Mouse (Mus musculus): ENCODE results near the gene Shisa6. TPM values are rescaled to one million over a fixed set of nuclear protein-coding genes. Genes with fewer than 3 reads are reported as not detected.
"Not testable (repeated sequence)": the region's sequence is repeated elsewhere in the genome, so short reads cannot be mapped to it uniquely, and the experiment has no call there.

The Shisa6 gene
- polyA plus RNA-seq, 1 experiment from 2014 or later = 0.37 TPM

DNA sequence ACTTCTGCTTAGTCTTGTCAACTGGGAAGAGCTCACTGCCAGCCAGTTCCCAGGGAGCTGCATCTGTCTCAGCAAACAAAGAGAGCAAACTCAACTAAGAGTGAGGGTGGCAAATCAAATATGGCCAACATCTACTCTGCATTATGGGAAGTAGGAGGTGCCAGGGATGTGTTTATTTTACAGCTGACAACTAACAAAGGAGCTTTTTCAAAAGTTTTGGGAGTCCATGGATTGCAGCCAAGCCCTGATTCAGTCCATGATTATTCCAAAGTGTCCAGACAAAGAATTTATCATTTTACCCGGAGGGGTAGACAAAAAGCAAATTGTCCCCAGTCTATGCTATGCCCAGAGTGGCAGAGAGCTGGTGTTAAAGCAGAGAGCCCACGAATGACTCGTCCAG, 107.5 kb downstream of the Shisa6 start:
- no peak for TF ChIP-seq CTCF (IDR thresholded peaks at IDR 0.05; ENCODE audit: low read depth)
- H3K4me3 ChIP-seq (replicated peaks; ENCODE audit: low read depth, low read length) = no peak overlapping the region
- no peak overlapping the region for H3K27ac ChIP-seq
- 62% methylated on average over 3 of the region's 3 CpGs for whole genome bisulfite sequencing
- H3K27me3 ChIP-seq (ENCODE audit: insufficient read depth, low read length) = no peaks in the 10 kb centered on the region
- H3K9me3 ChIP-seq (replicated peaks; ENCODE audit: low read length) = no peaks in the 10 kb centered on the region
- ATAC-seq (replicated peaks; ENCODE audit: low FRiP score, low read depth) (no peak), DNase-seq (ENCODE audit: low spot score) (no peak)
- H3K4me1 ChIP-seq (replicated peaks; ENCODE audit: insufficient read depth, low read length) = no peaks in the 10 kb centered on the region
- H3K36me3 ChIP-seq (ENCODE audit: insufficient read depth, low read length) = no peaks in the 10 kb centered on the region
- H3K4me2 ChIP-seq (ENCODE audit: low read length) = no peak overlapping the region
- no peak overlapping the region for H3K9ac ChIP-seq (ENCODE audit: low read depth, low read length)

DNA sequence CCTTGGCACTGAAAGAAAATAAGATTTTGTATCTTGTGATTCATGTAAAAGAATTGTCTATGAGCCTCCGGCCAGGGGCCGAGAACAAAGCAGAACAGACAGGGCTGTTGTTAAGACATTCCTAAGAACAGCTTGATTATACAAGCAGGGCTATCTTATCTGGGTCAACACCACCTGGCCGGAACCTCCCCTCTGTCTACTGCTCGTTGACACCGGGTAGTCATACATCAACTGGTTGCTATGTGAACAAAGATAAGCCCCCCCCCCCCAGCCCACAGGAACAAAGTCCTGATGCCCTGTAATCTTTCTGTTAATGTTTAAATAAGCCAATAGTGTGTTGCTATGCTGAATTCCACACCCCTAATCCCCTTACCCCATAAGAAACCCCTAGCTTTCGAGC, 117.0 kb downstream of the Shisa6 start:
- 79% methylated on average over 6 of the region's 6 CpGs for WGBS
- not testable (repeated sequence) for H3K27ac ChIP-seq; H3K27me3 ChIP-seq (ENCODE audit: insufficient read depth, low read length); H3K9ac ChIP-seq (ENCODE audit: low read depth, low read length); H3K4me1 ChIP-seq (replicated peaks; ENCODE audit: insufficient read depth, low read length); DNase-seq (ENCODE audit: low spot score); H3K4me3 ChIP-seq (replicated peaks; ENCODE audit: low read depth, low read length); H3K36me3 ChIP-seq (ENCODE audit: insufficient read depth, low read length); ATAC-seq (replicated peaks; ENCODE audit: low FRiP score, low read depth); H3K9me3 ChIP-seq (replicated peaks; ENCODE audit: low read length); H3K4me2 ChIP-seq (ENCODE audit: low read length)

DNA sequence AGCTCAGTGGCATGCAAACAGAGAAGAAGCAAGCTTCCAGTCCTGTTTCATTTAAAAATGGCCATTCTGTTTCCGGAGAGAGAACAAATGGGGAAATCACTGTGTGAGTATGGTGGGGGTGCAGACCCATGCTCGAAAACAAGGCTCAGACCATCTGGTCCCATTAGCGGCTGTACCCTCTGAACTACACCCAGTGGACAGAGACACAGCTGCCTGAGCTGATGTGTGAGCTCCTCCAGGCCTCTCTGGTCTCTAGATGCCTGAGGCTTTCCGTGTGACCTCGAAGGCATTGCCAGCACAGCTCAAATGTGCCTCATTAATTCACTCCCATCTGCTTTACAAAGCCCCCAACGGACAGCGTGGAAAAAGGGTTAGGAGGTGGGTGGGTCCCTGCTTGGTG, 125.7 kb downstream of the Shisa6 start:
- DNase-seq (ENCODE audit: low spot score) = no peak
- Histone ChIP-seq H3K4me3 (replicated peaks; ENCODE audit: low read depth, low read length) (no peak overlapping the region), H3K36me3 (ENCODE audit: insufficient read depth, low read length) (no peaks in the 10 kb centered on the region), H3K9ac (ENCODE audit: low read depth, low read length) (no peak overlapping the region), H3K9me3 (replicated peaks; ENCODE audit: low read length) (no peaks in the 10 kb centered on the region), H3K27me3 (ENCODE audit: insufficient read depth, low read length) (no peaks in the 10 kb centered on the region), H3K4me2 (ENCODE audit: low read length) (no peak overlapping the region), H3K4me1 (replicated peaks; ENCODE audit: insufficient read depth, low read length) (no peaks in the 10 kb centered on the region), H3K27ac (no peak overlapping the region)
- no peak for TF ChIP-seq CTCF (IDR thresholded peaks at IDR 0.05; ENCODE audit: low read depth)
- WGBS = 38% methylated on average over 7 of the region's 7 CpGs
- no peak for ATAC-seq (replicated peaks; ENCODE audit: low FRiP score, low read depth)

DNA sequence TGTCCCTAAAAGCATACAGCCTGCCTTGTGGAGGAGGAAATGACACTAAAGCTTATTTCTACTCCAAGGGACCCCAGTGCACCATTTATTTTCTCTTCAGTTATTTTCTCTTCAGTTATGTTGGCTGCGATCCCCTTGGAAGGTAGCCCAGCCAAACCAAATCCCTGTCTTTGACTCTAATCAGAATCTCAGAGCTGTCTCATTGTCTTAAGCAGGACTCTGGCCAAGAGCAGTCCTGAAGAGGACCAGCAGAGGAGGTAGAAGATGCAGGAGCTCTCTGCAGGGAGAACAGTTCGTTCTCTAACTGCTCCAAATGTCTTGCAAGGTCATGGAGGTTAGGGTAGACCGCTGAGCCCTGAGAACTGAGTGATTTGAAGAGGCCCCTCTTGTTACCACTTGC, 138.2 kb downstream of the Shisa6 start:
- ATAC-seq (replicated peaks; ENCODE audit: low FRiP score, low read depth) (no peak), DNase-seq (ENCODE audit: low spot score) (peak; percentile 28)
- Histone ChIP-seq H3K9ac (ENCODE audit: low read depth, low read length) (no peak overlapping the region), H3K27me3 (ENCODE audit: insufficient read depth, low read length) (no peaks in the 10 kb centered on the region), H3K4me3 (replicated peaks; ENCODE audit: low read depth, low read length) (no peak overlapping the region), H3K27ac (no peak overlapping the region), H3K9me3 (replicated peaks; ENCODE audit: low read length) (no peaks in the 10 kb centered on the region), H3K4me2 (ENCODE audit: low read length) (no peak overlapping the region), H3K4me1 (replicated peaks; ENCODE audit: insufficient read depth, low read length) (no peaks in the 10 kb centered on the region), H3K36me3 (ENCODE audit: insufficient read depth, low read length) (no peaks in the 10 kb centered on the region)
- 49% methylated on average over 3 of the region's 3 CpGs for WGBS
- no peak for TF ChIP-seq CTCF (IDR thresholded peaks at IDR 0.05; ENCODE audit: low read depth)

DNA sequence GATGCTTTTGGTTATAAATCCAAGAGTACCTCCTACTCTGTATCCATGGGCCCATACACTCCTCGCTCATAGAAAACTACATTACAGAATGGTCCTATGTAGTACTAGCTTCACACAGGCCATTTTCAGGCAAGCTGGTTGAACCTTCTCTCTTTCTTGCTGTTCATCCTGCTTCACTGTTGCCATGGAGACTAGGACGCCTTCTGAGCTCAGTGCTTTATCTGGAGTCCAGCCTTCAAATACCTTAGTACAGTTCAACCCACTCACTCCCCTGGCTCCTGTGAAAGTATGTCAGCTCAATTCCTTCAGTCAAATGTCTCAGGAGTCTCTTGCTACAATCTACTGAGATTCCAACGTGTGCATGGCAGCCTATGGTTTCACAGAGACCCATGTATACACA, 154.0 kb downstream of the Shisa6 start:
- 77% methylated on average over 3 of the region's 3 CpGs for WGBS
- TF ChIP-seq CTCF (IDR thresholded peaks at IDR 0.05; ENCODE audit: low read depth) = no peak
- no peak for ATAC-seq (replicated peaks; ENCODE audit: low FRiP score, low read depth)

DNA sequence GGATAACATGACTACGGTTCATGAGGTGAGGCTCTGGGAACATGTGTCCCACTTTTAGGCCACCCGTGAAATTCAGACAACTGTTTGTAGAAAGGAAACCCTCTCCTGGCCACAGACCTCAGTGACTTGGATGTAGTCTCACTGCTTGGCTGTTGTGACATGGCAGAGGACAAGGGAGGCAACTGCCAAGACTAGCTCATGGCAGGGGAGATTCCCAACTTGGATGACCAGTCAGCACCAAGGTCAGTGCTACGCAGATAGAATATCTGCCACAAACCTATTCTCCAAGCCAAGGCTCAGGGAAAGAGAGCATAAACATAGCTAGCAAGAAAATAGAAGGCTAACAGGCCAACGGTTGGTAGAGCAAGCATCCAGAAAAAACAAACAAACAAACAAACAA, 156.0 kb downstream of the Shisa6 start:
- H3K9ac ChIP-seq (ENCODE audit: low read depth, low read length) = no peak overlapping the region
- no peaks in the 10 kb centered on the region for H3K27me3 ChIP-seq (ENCODE audit: insufficient read depth, low read length)
- H3K9me3 ChIP-seq (replicated peaks; ENCODE audit: low read length) = no peaks in the 10 kb centered on the region
- H3K36me3 ChIP-seq (ENCODE audit: insufficient read depth, low read length) = no peaks in the 10 kb centered on the region
- DNase-seq (ENCODE audit: low spot score) (no peak), ATAC-seq (replicated peaks; ENCODE audit: low FRiP score, low read depth) (no peak)
- no peak overlapping the region for H3K27ac ChIP-seq
- H3K4me1 ChIP-seq (replicated peaks; ENCODE audit: insufficient read depth, low read length) = no peaks in the 10 kb centered on the region
- no peak overlapping the region for H3K4me3 ChIP-seq (replicated peaks; ENCODE audit: low read depth, low read length)
- TF ChIP-seq CTCF (IDR thresholded peaks at IDR 0.05; ENCODE audit: low read depth) = no peak
- no peak overlapping the region for H3K4me2 ChIP-seq (ENCODE audit: low read length)
- WGBS = 80% methylated on average over 4 of the region's 4 CpGs

More for the DNA sequence above, 154.0 kb downstream of the Shisa6 start:
- Histone ChIP-seq H3K4me2 (ENCODE audit: low read length) (no peak overlapping the region), H3K4me1 (replicated peaks; ENCODE audit: insufficient read depth, low read length) (no peaks in the 10 kb centered on the region), H3K36me3 (ENCODE audit: insufficient read depth, low read length) (no peaks in the 10 kb centered on the region), H3K9ac (ENCODE audit: low read depth, low read length) (no peak overlapping the region), H3K9me3 (replicated peaks; ENCODE audit: low read length) (no peaks in the 10 kb centered on the region), H3K27ac (no peak overlapping the region), H3K4me3 (replicated peaks; ENCODE audit: low read depth, low read length) (no peak overlapping the region), H3K27me3 (ENCODE audit: insufficient read depth, low read length) (no peaks in the 10 kb centered on the region)
- DNase-seq (ENCODE audit: low spot score) = no peak

Data from kidney, postnatal 0 days (tissue).